Mouse (Mus musculus): ENCODE measurements around the gene Nr1h3. TPM values are rescaled to one million over a fixed set of nuclear protein-coding genes. Genes with fewer than 3 reads are reported as not detected.

Nr1h3 gene
- total RNA-seq (2023), result 3.6 TPM

DNA sequence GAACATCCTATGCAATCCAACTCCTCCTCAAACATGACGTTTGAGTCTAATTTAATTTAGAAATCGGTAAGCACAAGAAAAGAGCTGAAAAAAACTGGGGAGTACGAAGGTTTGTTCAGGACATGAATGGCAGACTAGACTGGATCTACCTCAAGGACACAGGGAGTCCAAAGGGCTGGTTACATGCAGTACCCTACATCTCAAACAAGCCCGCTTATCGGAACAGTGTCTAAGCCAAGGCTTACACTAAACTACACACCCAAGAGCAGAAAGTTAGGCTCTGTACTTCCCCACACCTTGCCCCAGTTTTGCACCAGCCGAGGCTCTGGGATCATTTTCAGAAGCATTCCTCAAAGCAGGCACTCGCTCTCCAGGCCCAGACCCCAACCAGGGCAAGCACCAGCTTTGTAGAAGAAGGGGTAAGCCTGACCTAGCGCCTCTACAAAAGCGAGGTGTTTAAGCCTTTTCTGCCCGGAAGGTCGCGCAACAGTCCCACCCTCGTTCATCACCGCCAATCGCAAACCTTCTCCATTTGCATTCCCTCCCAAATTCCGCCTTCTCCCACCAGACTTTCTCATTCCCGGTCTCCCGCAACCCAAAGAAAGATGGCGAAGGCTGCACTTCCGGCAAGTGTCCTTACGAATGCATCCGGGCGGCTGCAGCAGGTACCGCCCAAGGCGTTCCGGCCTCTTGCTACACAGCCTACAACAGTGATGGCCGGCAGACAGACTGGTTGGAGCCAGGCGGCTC is at the start of gene Nr1h3, which contains the start of gene Acp2:
Gene Nr1h3 (minus strand): TSS at position 613 of the 750 bp plus-strand sequence.
Gene Acp2 (plus strand): TSS at position 664 of the 750 bp plus-strand sequence.

DNA sequence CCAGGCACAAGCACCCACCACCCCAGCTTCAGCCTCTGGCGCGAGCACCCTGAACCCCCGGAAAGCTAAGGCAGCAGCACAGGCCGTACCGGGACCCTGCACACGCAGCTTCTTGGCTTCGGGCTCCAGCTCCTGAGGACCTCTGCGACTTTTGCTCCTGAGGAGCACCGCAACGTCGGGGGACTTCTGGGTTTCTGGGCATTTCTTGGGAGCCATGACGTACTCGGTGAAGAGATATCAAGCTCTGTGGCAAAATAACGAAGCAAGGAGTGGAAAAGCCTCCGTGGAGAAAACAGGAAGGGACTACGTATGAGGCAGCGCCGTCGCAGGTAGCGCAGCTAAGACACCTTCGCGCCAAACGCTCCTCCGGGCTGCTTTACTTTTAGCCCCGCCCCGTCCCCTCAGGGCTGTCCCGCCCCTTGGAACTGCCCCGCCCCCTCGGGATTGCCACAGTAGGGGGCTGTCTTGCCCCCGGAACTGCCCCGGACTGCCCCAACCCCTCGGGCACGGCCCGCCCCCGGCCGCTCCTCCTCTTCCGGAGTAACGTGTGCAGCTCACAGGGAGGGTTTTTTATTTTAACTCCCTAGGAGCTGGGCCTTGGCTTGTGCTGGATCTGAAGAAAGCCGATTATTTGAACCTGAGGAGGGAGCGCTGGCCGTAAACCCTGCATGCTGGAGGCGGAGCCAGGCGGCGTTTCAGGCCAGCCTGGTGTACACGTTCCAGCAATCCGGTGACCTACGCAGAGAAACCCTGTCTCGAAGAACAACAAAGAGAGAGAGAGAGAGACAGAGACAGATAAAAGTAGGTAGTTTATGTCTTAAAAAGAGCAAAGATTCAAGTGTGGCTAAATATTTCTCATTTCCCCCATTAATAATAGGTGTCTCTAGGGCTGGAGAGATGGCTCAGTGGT is 34.2 kb upstream of the Nr1h3 start, which contains the start of gene Ddb2:
Gene Ddb2 (minus strand): TSS at position 382 of the 910 bp plus-strand sequence.

DNA sequence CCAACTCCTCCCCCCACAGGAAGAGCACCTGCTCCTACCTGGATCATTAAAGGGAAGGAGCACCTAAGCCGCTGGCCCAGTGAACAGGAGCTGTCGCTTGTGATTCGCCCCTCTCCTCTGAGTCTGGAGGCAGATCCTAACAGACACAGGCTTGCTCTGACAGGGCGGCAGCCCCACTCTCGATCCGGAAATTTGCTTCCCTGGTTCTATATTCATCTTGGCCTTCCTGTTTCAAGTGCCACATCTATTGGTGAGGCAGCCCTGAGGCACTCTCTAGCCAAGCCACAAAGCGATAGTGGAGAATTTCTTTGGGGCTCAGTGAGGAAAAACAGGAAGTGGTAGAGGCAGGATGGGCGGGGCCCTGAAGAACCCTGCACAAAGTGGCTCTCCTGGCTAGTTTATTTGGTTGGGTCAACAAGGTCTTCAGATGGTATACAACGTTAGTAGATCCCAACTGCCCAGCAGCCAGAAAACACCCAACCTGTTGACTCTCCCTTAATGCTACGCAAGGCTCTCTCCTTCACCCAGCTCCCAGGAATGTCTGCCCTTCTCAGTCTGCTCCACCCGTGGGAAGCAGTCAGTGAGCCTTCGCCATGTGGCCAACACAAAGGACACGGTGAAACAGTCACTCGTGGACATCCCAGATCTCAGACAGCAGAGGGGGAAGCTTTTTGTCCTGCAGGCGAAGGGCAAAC is 18.8 kb downstream of the Nr1h3 start, which contains the start of gene Madd:
Gene Madd (minus strand): TSS at position 127 of the 695 bp plus-strand sequence.

Other genes with a start within 250 kb of the Nr1h3 start
- not detected for gene Rapsn, start 167.2 kb downstream of the Nr1h3 start, total RNA-seq (2023)
- gene Psmc3, start 148.8 kb downstream of the Nr1h3 start, total RNA-seq (2023), result 115 TPM
- 18.3 TPM for gene Slc39a13, start 132.4 kb downstream of the Nr1h3 start, total RNA-seq (2023)
- 13.2 TPM for gene Spi1, start 120.4 kb downstream of the Nr1h3 start, total RNA-seq (2023)
- not detected for gene Mybpc3, start 84.7 kb downstream of the Nr1h3 start, total RNA-seq (2023)
- gene Madd, start 19.0 kb downstream of the Nr1h3 start, total RNA-seq (2023), result 249 TPM
- 10.6 TPM for gene Acp2, start 51 bp upstream of the Nr1h3 start, total RNA-seq (2023)
- 76.0 TPM for gene Ddb2, start 34.1 kb upstream of the Nr1h3 start, total RNA-seq (2023)
- 1.3 TPM for gene Pacsin3, start 53.1 kb upstream of the Nr1h3 start, total RNA-seq (2023)
- gene Arfgap2, start 62.1 kb upstream of the Nr1h3 start, total RNA-seq (2023), result 153 TPM
- gene 1110051M20Rik, start 241.9 kb upstream of the Nr1h3 start, total RNA-seq (2023), result 9.1 TPM

Measured in CD4-positive naive resting alpha-beta T cell, adult 76 days (primary cell).